Mouse (Mus musculus): ENCODE results near the gene Gpc2. TPM values are rescaled to one million over a fixed set of nuclear protein-coding genes. Genes with fewer than 3 reads are reported as not detected.

Gpc2 gene
- polyA plus RNA-seq, 1 experiment: 2.9 TPM

DNA sequence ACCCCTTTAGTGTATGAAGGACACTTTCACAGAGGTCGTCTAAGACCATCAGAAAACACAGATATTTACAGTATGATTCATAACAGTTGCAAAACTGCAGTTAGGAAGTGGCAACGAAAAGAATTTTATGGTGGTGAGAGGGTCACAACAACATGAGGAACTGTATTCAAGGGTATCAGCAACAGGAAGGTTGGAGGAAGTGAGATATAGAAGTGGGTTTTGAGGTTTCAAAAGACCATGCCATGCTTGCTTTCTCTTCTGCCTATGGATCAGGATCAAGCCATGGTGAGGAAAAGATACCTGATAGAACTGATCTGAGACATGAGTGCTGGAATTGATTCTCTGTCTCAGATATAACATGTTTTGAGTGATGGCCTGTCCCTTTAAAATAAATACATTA is 52.4 kb downstream of the Gpc2 start:
- no peak overlapping the region for H3K4me3 ChIP-seq (ENCODE audit: insufficient read depth, low read length)
- H3K27ac ChIP-seq (ENCODE audit: insufficient read depth, low read depth, low read length): peak overlapping the region; percentile 47
- peaks cover 39% of the 10 kb centered on the region for H3K4me1 ChIP-seq (ENCODE audit: control insufficient read depth, insufficient read depth, low read length)
- no peak for TF ChIP-seq CTCF (IDR thresholded peaks at IDR 0.05; ENCODE audit: low read depth, low read length)
- no peak for TF ChIP-seq POLR2A (IDR thresholded peaks at IDR 0.05; ENCODE audit: borderline replicate concordance, low read depth, low read length)

GRCm38 (mm10) chr5:138226491-138226890 is 53.3 kb downstream of the Gpc2 start:
- TF ChIP-seq CTCF (IDR thresholded peaks at IDR 0.05; ENCODE audit: low read depth, low read length) (no peak), POLR2A (IDR thresholded peaks at IDR 0.05; ENCODE audit: borderline replicate concordance, low read depth, low read length) (no peak)
- H3K27ac ChIP-seq (ENCODE audit: insufficient read depth, low read depth, low read length): peak overlapping the region; percentile 47; the same call in 1 of the 2 replicates

GRCm38 (mm10) chr5:138225700-138226099 is 54.1 kb downstream of the Gpc2 start, which contains the start of gene Nxpe5:
Gene Nxpe5 (plus strand): TSS chr5:138225898.
- peaks cover 33% of the 10 kb centered on the region for H3K4me1 ChIP-seq (ENCODE audit: control insufficient read depth, insufficient read depth, low read length)
- no peak for TF ChIP-seq POLR2A (IDR thresholded peaks at IDR 0.05; ENCODE audit: borderline replicate concordance, low read depth, low read length)
- no peak for TF ChIP-seq CTCF (IDR thresholded peaks at IDR 0.05; ENCODE audit: low read depth, low read length)
- H3K4me3 ChIP-seq (ENCODE audit: insufficient read depth, low read length): no peak within 1 kb of the TSS
- H3K27ac ChIP-seq (ENCODE audit: insufficient read depth, low read depth, low read length): peak within 1 kb of the TSS; percentile 47; the same call in 1 of the 2 replicates

More at GRCm38 (mm10) chr5:138226491-138226890, 53.3 kb downstream of the Gpc2 start:
- peaks cover 35% of the 10 kb centered on the region for H3K4me1 ChIP-seq (ENCODE audit: control insufficient read depth, insufficient read depth, low read length)
- no peak overlapping the region for H3K4me3 ChIP-seq (ENCODE audit: insufficient read depth, low read length)

Other genes with a start within 250 kb of the Gpc2 start
- gene Smok3c, start 226.8 kb downstream of the Gpc2 start, polyA plus RNA-seq (2012; ENCODE audit: insufficient read depth, insufficient read length, missing spikeins): not detected in 2 replicates
- gene Zkscan1, start 194.9 kb downstream of the Gpc2 start, polyA plus RNA-seq (2012; ENCODE audit: insufficient read depth, insufficient read length, missing spikeins): 10.5 and 12.0 TPM in 2 replicates
- 14.0 and 15.0 TPM in 2 replicates for gene Zscan21, start 163.1 kb downstream of the Gpc2 start, polyA plus RNA-seq (2012; ENCODE audit: insufficient read depth, insufficient read length, missing spikeins)
- gene Zfp113, start 124.3 kb downstream of the Gpc2 start, polyA plus RNA-seq (2012; ENCODE audit: insufficient read depth, insufficient read length, missing spikeins): 5.8 and 6.8 TPM in 2 replicates
- gene Cops6, start 118.9 kb downstream of the Gpc2 start, polyA plus RNA-seq (2012; ENCODE audit: insufficient read depth, insufficient read length, missing spikeins): 77.7 and 82.3 TPM in 2 replicates
- gene Ap4m1, start 108.0 kb downstream of the Gpc2 start, polyA plus RNA-seq (2012; ENCODE audit: insufficient read depth, insufficient read length, missing spikeins): 34.1 and 40.5 TPM in 2 replicates
- gene Mcm7, start 107.6 kb downstream of the Gpc2 start, polyA plus RNA-seq (2012; ENCODE audit: insufficient read depth, insufficient read length, missing spikeins): 34.6 and 46.6 TPM in 2 replicates
- gene Taf6, start 92.6 kb downstream of the Gpc2 start, polyA plus RNA-seq (2012; ENCODE audit: insufficient read depth, insufficient read length, missing spikeins): 26.5 and 33.3 TPM in 2 replicates
- gene Cnpy4, start 92.5 kb downstream of the Gpc2 start, polyA plus RNA-seq (2012; ENCODE audit: insufficient read depth, insufficient read length, missing spikeins): 28.2 and 37.3 TPM in 2 replicates
- 5.4 and 5.8 TPM in 2 replicates for gene Mblac1, start 85.7 kb downstream of the Gpc2 start, polyA plus RNA-seq (2012; ENCODE audit: insufficient read depth, insufficient read length, missing spikeins)
- gene Nxpe5, start 54.1 kb downstream of the Gpc2 start, polyA plus RNA-seq (2012; ENCODE audit: insufficient read depth, insufficient read length, missing spikeins): 40.8 and 43.3 TPM in 2 replicates
- 96.8 and 106 TPM in 2 replicates for gene Lamtor4, start 24.5 kb downstream of the Gpc2 start, polyA plus RNA-seq (2012; ENCODE audit: insufficient read depth, insufficient read length, missing spikeins)
- 83.8 and 85.1 TPM in 2 replicates for gene BC037034, start 16.0 kb downstream of the Gpc2 start, polyA plus RNA-seq (2012; ENCODE audit: insufficient read depth, insufficient read length, missing spikeins)
- gene Gal3st4, start 7.2 kb downstream of the Gpc2 start, polyA plus RNA-seq (2012; ENCODE audit: insufficient read depth, insufficient read length, missing spikeins): not detected in 2 replicates
- not detected in 2 replicates for gene Gm43720, start within 50 bp of the Gpc2 start, polyA plus RNA-seq (2012; ENCODE audit: insufficient read depth, insufficient read length, missing spikeins)
- gene Stag3, start 235 bp upstream of the Gpc2 start, polyA plus RNA-seq (2012; ENCODE audit: insufficient read depth, insufficient read length, missing spikeins): 3.0 and 4.0 TPM in 2 replicates
- gene Pvrig, start 62.0 kb upstream of the Gpc2 start, polyA plus RNA-seq (2012; ENCODE audit: insufficient read depth, insufficient read length, missing spikeins): 0.86 and 1.7 TPM in 2 replicates
- 15.0 and 15.6 TPM in 2 replicates for gene Zfp157, start 161.5 kb upstream of the Gpc2 start, polyA plus RNA-seq (2012; ENCODE audit: insufficient read depth, insufficient read length, missing spikeins)

Measured in bone marrow macrophage, adult 2 months (primary cell).